Mouse (Mus musculus) midbrain, embryonic 11.5 days (tissue): Measurements from ENCODE around the gene F2rl1. TPM values are rescaled to one million over a fixed set of nuclear protein-coding genes. Genes with fewer than 3 reads are reported as not detected.
A peak's percentile ranks its signal among the peaks of the same experiment; 100 is the strongest.

Source experiments
- ATAC-seq: fragments of 200-750 bp; cut with Nextera tagmentation; 2 replicates; pipeline ENCODE4 v1.8.0; 2017; ENCODE audit warnings: moderate TSS enrichment, moderate library complexity; ENCODE audit not compliant: low FRiP score
- DNase-seq: peaks from one replicate; pipeline ENCODE4 v3.0.0; 2015; ENCODE audit warnings: low spot score; ENCODE audit errors: missing footprints
- H3K27ac ChIP-seq: fragments of 300-500 bp; sonication (generic); 2 replicates; pipeline ENCODE4 v1.5.1; 2014; ENCODE audit warnings: low read depth, low read length
- H3K27me3 ChIP-seq: fragments of 300-500 bp; sonication (generic); 2 replicates; pipeline ENCODE4 v1.6.1; 2014; ENCODE audit warnings: mild to moderate bottlenecking, low read length, moderate library complexity, mixed read lengths; ENCODE audit not compliant: control insufficient read depth, insufficient read depth
- H3K36me3 ChIP-seq: fragments of 300-500 bp; sonication (generic); 2 replicates; pipeline ENCODE4 v1.6.1; 2014; ENCODE audit warnings: mild to moderate bottlenecking, low read length, moderate library complexity, mixed read lengths; ENCODE audit not compliant: control insufficient read depth, insufficient read depth
- H3K4me1 ChIP-seq: fragments of 300-500 bp; sonication (generic); 2 replicates; pipeline ENCODE4 v1.6.1; 2014; ENCODE audit warnings: low read length; ENCODE audit not compliant: control insufficient read depth, insufficient read depth
- H3K4me2 ChIP-seq: fragments of 300-500 bp; sonication (generic); 2 replicates; pipeline ENCODE4 v1.6.1; 2014; ENCODE audit warnings: mild to moderate bottlenecking, moderate library complexity
- H3K4me3 ChIP-seq: fragments of 300-500 bp; sonication (generic); 2 replicates; pipeline ENCODE4 v1.5.1; 2014; ENCODE audit warnings: low read depth, low read length
- H3K9ac ChIP-seq: fragments of 300-500 bp; sonication (generic); 2 replicates; pipeline ENCODE4 v1.6.1; 2014; ENCODE audit warnings: low read length
- H3K9me3 ChIP-seq: fragments of 300-500 bp; sonication (generic); 2 replicates; pipeline ENCODE4 v1.6.1; 2016; ENCODE audit warnings: low read length; ENCODE audit not compliant: control insufficient read depth
- WGBS: fragments of 180-500 bp; shearing (Covaris S2); extraction: QIAGEN DNeasy Blood & Tissue Kit; methylation state at CpG from one replicate; pipeline ENCODE4 v1.1.7; 2014; 5-methylcytosine and 5-hydroxymethylcytosine counted together
- polyA plus RNA-seq: library from polyadenylated mRNA; unstranded; fragments of >200 nt; fragmentation: Nextera tagmentation; extraction: Ambion mirVana; gene quantifications from 2 replicates; pipeline ENCODE4 v1.2.1, GENCODE M21; 2014

Gene F2rl1
- polyA plus RNA-seq, 1 experiment from 2014 or later, result 0.49 TPM

DNA sequence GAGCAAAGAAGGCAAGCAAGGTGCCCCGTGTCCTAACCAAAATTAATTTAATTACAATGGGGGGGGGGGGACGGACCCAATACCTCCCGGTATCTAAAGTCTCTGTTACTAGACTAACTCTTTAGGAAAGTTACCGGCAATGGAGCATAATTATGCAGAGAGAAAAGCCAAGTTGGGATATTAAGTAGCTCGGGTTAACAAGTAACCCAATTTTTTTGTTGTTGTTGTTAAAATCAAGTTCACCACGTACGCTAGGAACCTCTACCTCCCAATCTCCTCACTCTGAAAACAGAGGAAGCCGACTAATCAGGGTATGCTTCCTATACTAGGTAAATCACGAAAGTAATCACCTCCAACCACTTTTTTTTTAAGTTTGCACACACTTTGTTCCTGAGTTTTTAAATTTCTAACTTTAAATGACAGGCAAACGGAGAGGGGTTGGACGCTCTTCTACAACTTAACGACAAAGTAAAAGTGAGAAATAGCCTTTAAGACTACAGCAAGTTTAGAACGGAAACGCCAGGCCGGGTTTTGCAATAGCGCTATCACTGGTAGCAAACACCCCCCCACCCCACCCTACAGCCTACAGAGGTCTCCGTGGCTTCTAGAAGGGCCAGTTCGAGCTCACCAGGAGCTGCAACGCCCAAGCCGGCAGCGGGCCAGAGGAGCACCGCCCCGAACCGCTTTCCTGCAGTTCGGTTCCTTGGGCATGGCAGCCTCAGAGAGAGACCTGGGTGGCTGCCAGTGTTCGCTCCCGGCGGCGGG, 1.2 kb downstream of the F2rl1 start:
- ATAC-seq, result peak; percentile 26; the same call in 1 of the 2 replicates
- peaks cover 8% of the 10 kb centered on the region; the same call in 1 of the 2 replicates for H3K4me1 ChIP-seq
- no peaks in the 10 kb centered on the region for H3K9me3 ChIP-seq
- WGBS, result 2% methylated on average over 29 of the region's 29 CpGs
- H3K9ac ChIP-seq, result peak overlapping the region; percentile 4; the same call in 1 of the 2 replicates
- peaks cover 31% of the 10 kb centered on the region for H3K27me3 ChIP-seq
- peak overlapping the region; percentile 38 for H3K4me3 ChIP-seq
- no peak overlapping the region for H3K27ac ChIP-seq
- peak overlapping the region; percentile 68 for H3K4me2 ChIP-seq
- no peaks in the 10 kb centered on the region for H3K36me3 ChIP-seq
- peak; percentile 91 for DNase-seq

DNA sequence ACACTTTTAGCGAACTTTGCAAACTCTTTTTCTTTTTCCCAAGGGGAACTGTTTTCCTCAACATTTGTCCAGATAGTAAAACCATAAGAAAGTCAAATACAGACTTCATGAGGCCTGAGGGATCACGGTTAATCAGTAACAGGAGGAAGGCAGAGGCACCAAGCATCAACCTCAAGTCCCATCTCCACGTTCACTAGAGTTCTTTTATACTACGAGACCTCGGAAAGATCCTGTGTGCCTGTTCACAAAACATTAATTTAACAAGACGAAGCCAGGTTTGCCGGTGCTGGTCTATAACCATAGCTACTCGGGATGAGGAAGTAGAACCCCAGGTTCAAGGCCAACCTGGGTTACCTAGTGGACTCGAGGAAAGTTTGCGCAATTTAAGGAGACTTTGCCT, 2.9 kb downstream of the F2rl1 start:
- ATAC-seq (no peak), DNase-seq (no peak)
- 91% methylated on average over 10 of the region's 10 CpGs for WGBS
- peaks cover 8% of the 10 kb centered on the region; the same call in 1 of the 2 replicates for H3K4me1 ChIP-seq
- no peak overlapping the region for H3K27ac ChIP-seq
- H3K27me3 ChIP-seq, result peaks cover 31% of the 10 kb centered on the region
- H3K9ac ChIP-seq, result no peak overlapping the region
- H3K36me3 ChIP-seq, result no peaks in the 10 kb centered on the region
- no peak overlapping the region for H3K4me2 ChIP-seq
- H3K9me3 ChIP-seq, result no peaks in the 10 kb centered on the region
- no peak overlapping the region for H3K4me3 ChIP-seq

DNA sequence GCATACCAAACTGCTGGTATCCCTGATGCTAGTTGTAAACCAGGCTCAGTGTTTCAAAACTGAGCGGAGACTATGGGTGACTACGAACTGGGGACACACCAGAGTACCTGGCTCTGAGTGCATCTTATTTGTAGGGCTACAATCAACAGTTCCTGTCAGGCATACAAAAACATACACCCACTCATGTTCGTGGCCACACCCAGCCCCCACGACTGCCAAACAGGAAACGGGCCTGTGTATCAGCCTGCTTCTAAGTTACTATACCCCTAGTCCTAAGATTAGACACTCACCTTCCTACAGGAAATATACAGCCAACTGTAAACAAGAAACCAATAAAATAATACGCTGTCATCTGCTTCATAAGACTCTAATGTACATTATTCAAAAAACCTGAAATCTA, 4.0 kb downstream of the F2rl1 start:
- peaks cover 25% of the 10 kb centered on the region for H3K27me3 ChIP-seq
- peaks cover 8% of the 10 kb centered on the region; the same call in 1 of the 2 replicates for H3K4me1 ChIP-seq
- ATAC-seq (no peak), DNase-seq (no peak)
- no peak overlapping the region for H3K4me3 ChIP-seq
- WGBS, result 91% methylated on average over 6 of the region's 6 CpGs
- H3K27ac ChIP-seq, result no peak overlapping the region
- no peak overlapping the region for H3K9ac ChIP-seq
- H3K36me3 ChIP-seq, result no peaks in the 10 kb centered on the region
- H3K9me3 ChIP-seq, result no peaks in the 10 kb centered on the region
- no peak overlapping the region for H3K4me2 ChIP-seq

DNA sequence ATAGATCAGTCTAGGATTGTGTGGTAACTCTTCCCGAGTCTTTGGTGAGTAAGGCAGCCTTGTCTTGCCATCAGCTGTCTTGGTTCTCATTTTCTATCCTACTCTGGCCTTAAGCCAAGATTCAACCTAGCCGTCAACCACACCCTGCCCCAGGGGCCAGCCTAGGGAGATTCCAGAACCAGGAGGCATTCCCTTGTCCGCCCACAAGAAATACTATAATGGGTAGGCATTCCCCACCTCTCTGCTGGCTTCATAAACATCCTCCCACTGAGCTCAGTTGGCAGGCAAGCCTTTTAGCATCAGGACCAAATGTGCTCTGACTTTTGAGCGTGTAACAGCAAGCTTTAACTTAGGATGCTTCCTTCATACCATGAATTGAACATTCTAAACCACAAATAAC, 10.3 kb downstream of the F2rl1 start:
- ATAC-seq (no peak), DNase-seq (no peak)
- no peak overlapping the region for H3K4me2 ChIP-seq
- H3K9ac ChIP-seq, result no peak overlapping the region
- H3K4me3 ChIP-seq, result no peak overlapping the region
- H3K27ac ChIP-seq, result no peak overlapping the region
- no peaks in the 10 kb centered on the region for H3K36me3 ChIP-seq
- no peaks in the 10 kb centered on the region for H3K4me1 ChIP-seq
- WGBS, result 83% methylated on average over 4 of the region's 4 CpGs
- H3K27me3 ChIP-seq, result no peaks in the 10 kb centered on the region
- H3K9me3 ChIP-seq, result no peaks in the 10 kb centered on the region

DNA sequence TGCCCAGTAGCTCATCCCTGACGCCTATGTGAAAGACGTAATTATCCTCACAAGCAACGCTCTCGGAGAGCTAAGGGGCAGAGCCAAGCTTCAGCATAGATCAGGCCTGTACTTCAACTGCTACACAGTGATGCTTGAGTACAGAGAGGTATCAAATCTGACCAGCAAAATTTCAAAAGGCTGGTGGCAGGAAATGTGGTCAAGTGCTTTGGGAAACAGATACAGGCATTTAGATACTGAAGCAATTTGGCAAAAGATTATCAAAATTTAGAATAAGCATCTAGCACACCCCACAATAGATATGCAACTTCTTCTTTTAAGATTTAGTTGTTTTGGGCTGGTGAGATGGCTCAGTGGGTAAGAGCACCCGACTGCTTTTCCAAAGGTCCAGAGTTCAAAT, 15.0 kb downstream of the F2rl1 start:
- Histone ChIP-seq H3K27ac (no peak overlapping the region), H3K4me2 (no peak overlapping the region), H3K9me3 (no peaks in the 10 kb centered on the region), H3K4me1 (no peaks in the 10 kb centered on the region), H3K4me3 (no peak overlapping the region), H3K27me3 (no peaks in the 10 kb centered on the region), H3K36me3 (no peaks in the 10 kb centered on the region), H3K9ac (no peak overlapping the region)
- no peak for ATAC-seq
- 92% methylated on average over 5 of the region's 5 CpGs for WGBS
- DNase-seq, result no peak

DNA sequence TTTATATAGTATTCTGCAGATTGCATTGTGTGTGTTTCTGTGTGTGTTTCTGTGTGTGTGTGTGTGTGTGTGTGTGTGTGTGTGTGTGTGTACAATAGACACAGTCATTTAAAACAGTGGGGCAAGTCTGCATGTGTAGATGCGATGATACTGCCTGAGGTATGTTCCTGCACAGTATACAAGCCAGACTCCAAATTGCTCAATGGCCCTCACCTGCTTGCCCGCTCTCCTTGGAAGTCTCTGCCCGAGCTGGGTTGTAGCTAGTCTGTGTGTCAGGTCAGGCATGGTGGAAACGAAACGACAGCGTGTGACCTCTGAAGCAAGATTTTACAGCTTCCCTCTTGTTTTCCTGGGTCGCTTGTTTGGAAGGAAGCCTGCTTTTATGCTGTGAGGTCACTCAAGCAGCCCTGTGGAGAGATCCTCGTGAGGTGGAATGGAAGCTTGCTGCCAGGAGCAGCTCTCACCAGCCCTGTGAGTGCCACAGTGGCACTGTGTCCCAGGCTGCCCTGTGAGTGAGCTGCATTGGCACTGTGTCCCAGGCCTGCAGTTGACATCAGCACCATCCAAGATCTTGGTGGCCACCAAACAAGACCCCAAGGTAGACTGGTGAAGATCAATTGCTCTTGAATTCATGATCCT, 21.6 kb downstream of the F2rl1 start:
- no peak overlapping the region for H3K9ac ChIP-seq
- no peak overlapping the region for H3K4me2 ChIP-seq
- no peak for DNase-seq
- no peaks in the 10 kb centered on the region for H3K9me3 ChIP-seq
- H3K27ac ChIP-seq, result no peak overlapping the region
- no peaks in the 10 kb centered on the region for H3K4me1 ChIP-seq
- H3K36me3 ChIP-seq, result no peaks in the 10 kb centered on the region
- H3K4me3 ChIP-seq, result no peak overlapping the region
- ATAC-seq, result no peak
- WGBS, result 85% methylated on average over 8 of the region's 8 CpGs
- no peaks in the 10 kb centered on the region for H3K27me3 ChIP-seq

DNA sequence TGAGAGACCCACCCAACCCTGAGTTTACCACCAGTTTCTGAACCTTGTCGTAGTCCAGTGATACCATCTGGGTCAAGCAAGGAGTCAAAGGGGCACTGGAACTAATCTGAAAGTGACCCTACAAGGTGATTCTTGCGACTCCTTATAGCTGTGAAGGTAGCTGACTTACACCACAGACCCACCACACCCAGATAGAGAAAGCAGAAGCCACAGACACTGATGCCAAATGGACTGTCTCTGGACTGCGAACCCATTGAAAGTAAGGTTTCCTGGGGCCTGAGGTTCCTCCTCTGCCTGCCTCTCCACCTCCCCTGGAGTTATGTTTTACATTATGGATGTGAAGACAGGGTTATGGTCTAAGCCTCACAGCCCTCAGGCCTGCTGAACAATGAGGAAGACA, 28.4 kb downstream of the F2rl1 start:
- Histone ChIP-seq H3K4me1 (no peaks in the 10 kb centered on the region), H3K27ac (no peak overlapping the region), H3K4me2 (no peak overlapping the region), H3K36me3 (no peaks in the 10 kb centered on the region), H3K9me3 (no peaks in the 10 kb centered on the region), H3K4me3 (no peak overlapping the region), H3K27me3 (no peaks in the 10 kb centered on the region), H3K9ac (no peak overlapping the region)
- WGBS, result 87% methylated on average over 3 of the region's 3 CpGs
- DNase-seq (no peak), ATAC-seq (no peak)

DNA sequence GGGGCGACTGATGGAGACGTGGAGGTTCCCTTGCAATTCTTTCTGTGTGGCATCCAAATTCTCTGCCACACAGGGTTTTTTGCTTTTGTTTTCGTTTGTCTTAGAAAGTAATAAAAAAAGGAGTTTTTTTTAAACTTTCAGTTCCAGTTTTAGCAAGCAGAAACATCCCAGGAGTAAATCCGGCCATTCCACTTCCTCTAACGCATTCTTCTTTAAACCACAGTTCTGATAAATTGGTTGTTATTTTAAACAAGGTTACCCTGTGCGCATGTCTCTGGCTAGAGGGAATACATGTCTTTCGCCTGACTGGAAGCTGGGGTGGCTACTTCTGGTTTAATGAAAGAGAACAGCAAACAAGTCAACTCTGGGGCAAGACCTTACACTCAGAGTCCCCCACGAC, 30.2 kb downstream of the F2rl1 start:
- Histone ChIP-seq H3K4me2 (no peak overlapping the region), H3K9me3 (no peaks in the 10 kb centered on the region), H3K9ac (no peak overlapping the region), H3K27ac (no peak overlapping the region), H3K36me3 (no peaks in the 10 kb centered on the region), H3K4me1 (peaks cover 3% of the 10 kb centered on the region; the same call in 1 of the 2 replicates), H3K4me3 (no peak overlapping the region), H3K27me3 (no peaks in the 10 kb centered on the region)
- WGBS, result 83% methylated on average over 8 of the region's 8 CpGs
- ATAC-seq, result no peak
- no peak for DNase-seq

DNA sequence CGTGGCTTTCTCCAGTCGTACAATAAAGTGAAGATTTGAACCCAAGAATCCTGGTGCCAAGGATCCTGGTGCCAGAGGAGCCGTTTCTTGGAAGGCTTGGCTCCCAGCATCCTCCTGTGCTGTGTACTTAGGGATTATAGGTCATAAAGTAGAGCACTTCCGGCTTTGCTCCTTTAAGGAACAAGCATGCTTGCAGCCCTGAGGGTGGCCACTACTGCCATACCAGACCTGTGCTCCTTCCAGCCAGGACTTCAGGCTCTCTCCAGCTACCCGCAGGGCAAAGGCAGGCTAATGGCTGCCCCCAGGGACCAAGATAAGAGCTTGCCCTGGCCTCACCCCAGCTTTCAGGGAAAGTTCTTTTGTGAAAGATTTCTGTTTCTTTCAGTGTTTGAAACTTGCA, 31.7 kb downstream of the F2rl1 start:
- H3K4me1 ChIP-seq, result peaks cover 3% of the 10 kb centered on the region; the same call in 1 of the 2 replicates
- ATAC-seq (no peak), DNase-seq (peak; percentile 69)
- H3K9me3 ChIP-seq, result no peaks in the 10 kb centered on the region
- no peak overlapping the region for H3K27ac ChIP-seq
- no peaks in the 10 kb centered on the region for H3K27me3 ChIP-seq
- H3K36me3 ChIP-seq, result no peaks in the 10 kb centered on the region
- 71% methylated on average over 5 of the region's 5 CpGs for WGBS
- no peak overlapping the region for H3K9ac ChIP-seq
- no peak overlapping the region for H3K4me3 ChIP-seq
- no peak overlapping the region for H3K4me2 ChIP-seq
